Mouse (Mus musculus) neural tube, embryonic 14.5 days (tissue): ENCODE measurements around the gene Zbtb17. TPM values are rescaled to one million over a fixed set of nuclear protein-coding genes. Genes with fewer than 3 reads are reported as not detected.

Experiments
- ATAC-seq: fragments of 200-750 bp; cut with Nextera tagmentation; 2 replicates; pipeline ENCODE4 v1.8.0; 2017; ENCODE audit warnings: low read depth, mild to moderate bottlenecking, moderate TSS enrichment, moderate library complexity
- H3K27ac ChIP-seq: fragments of 300-500 bp; sonication (generic); 2 replicates; pipeline ENCODE4 v1.5.1; 2014; ENCODE audit warnings: low read depth, mild to moderate bottlenecking, control low read depth, low read length, moderate library complexity, mixed read lengths
- H3K27me3 ChIP-seq: fragments of 300-500 bp; sonication (generic); 2 replicates; pipeline ENCODE4 v1.6.1; 2014; ENCODE audit warnings: low read length; ENCODE audit not compliant: control insufficient read depth, insufficient read depth
- H3K36me3 ChIP-seq: fragments of 300-500 bp; sonication (generic); 2 replicates; pipeline ENCODE4 v1.6.1; 2014; ENCODE audit warnings: low read length, mixed read lengths; ENCODE audit not compliant: control insufficient read depth, insufficient read depth
- H3K4me1 ChIP-seq: fragments of 300-500 bp; sonication (generic); 2 replicates; pipeline ENCODE4 v1.6.1; 2014; ENCODE audit warnings: low read length; ENCODE audit not compliant: control insufficient read depth, insufficient read depth
- H3K4me2 ChIP-seq: fragments of 300-500 bp; sonication (generic); 2 replicates; pipeline ENCODE4 v1.6.1; 2014; ENCODE audit warnings: mild to moderate bottlenecking, low read depth, low read length, control low read depth
- H3K4me3 ChIP-seq: fragments of 300-500 bp; sonication (generic); 2 replicates; pipeline ENCODE4 v1.5.1; 2014; ENCODE audit warnings: low read depth, low read length, control low read depth, mixed read lengths
- H3K9ac ChIP-seq: fragments of 300-500 bp; sonication (generic); replicated peaks from 2 replicates; pipeline ENCODE4 v1.6.1; 2014; ENCODE audit warnings: low read depth, mild to moderate bottlenecking, control low read depth, low read length, mixed read lengths
- H3K9me3 ChIP-seq: fragments of 300-500 bp; sonication (generic); 2 replicates; pipeline ENCODE4 v1.6.1; 2016; ENCODE audit warnings: low read length; ENCODE audit not compliant: control insufficient read depth
- WGBS: fragments of 180-500 bp; shearing (Covaris S2); extraction: QIAGEN DNeasy Blood & Tissue Kit; methylation state at CpG from one replicate; pipeline ENCODE4 v1.1.7; 2014; 5-methylcytosine and 5-hydroxymethylcytosine counted together
- polyA plus RNA-seq: library from polyadenylated mRNA; unstranded; fragments of >200 nt; fragmentation: Nextera tagmentation; extraction: Ambion mirVana; gene quantifications from 2 replicates; pipeline ENCODE4 v1.2.1, GENCODE M21; 2014

Zbtb17 gene
- polyA plus RNA-seq, 1 experiment from 2014 or later, result 32.2 TPM

GRCm38 (mm10) chr4:141514179-141514641, 69.8 kb downstream of the Zbtb17 start:
- H3K9ac ChIP-seq, result no peak overlapping the region
- no peaks in the 10 kb centered on the region for H3K27me3 ChIP-seq
- ATAC-seq, result no peak
- no peak overlapping the region for H3K27ac ChIP-seq
- H3K9me3 ChIP-seq, result no peaks in the 10 kb centered on the region
- no peak overlapping the region for H3K4me2 ChIP-seq
- peaks cover 22% of the 10 kb centered on the region; the same call in 1 of the 2 replicates for H3K36me3 ChIP-seq
- 49% methylated on average over 12 of the region's 12 CpGs for WGBS
- no peak overlapping the region for H3K4me3 ChIP-seq
- H3K4me1 ChIP-seq, result no peaks in the 10 kb centered on the region

Other genes with a start within 250 kb of the Zbtb17 start
- 8.5 and 9.2 TPM in 2 replicates for gene Rsg1, start 230.7 kb upstream of the Zbtb17 start, polyA plus RNA-seq
- 0.68 and 1.6 TPM in 2 replicates for gene Arhgef19, start 205.2 kb upstream of the Zbtb17 start, polyA plus RNA-seq
- gene Epha2, start 143.4 kb upstream of the Zbtb17 start, polyA plus RNA-seq, result 0.21 and 0.52 TPM in 2 replicates
- gene Fam131c, start 76.4 kb upstream of the Zbtb17 start, polyA plus RNA-seq, result 28.8 and 47.7 TPM in 2 replicates
- gene Clcnka, start 45.9 kb upstream of the Zbtb17 start, polyA plus RNA-seq, result 0.33 TPM in 1 of 2 replicates, not detected in the other
- gene Clcnkb, start 28.6 kb upstream of the Zbtb17 start, polyA plus RNA-seq, result not detected in 2 replicates
- gene Hspb7, start 23.9 kb upstream of the Zbtb17 start, polyA plus RNA-seq, result 0.12 TPM in 1 of 2 replicates, not detected in the other
- gene Srarp, start 8.5 kb upstream of the Zbtb17 start, polyA plus RNA-seq, result 0.39 TPM in 1 of 2 replicates, not detected in the other
- 21.7 and 23.9 TPM in 2 replicates for gene Spen, start 93.9 kb downstream of the Zbtb17 start, polyA plus RNA-seq
- 29.1 and 32.9 TPM in 2 replicates for gene Fblim1, start 161.4 kb downstream of the Zbtb17 start, polyA plus RNA-seq
- gene Tmem82, start 174.0 kb downstream of the Zbtb17 start, polyA plus RNA-seq, result 0.12 and 0.26 TPM in 2 replicates
- not detected in 2 replicates for gene Slc25a34, start 179.2 kb downstream of the Zbtb17 start, polyA plus RNA-seq
- 5.3 and 6.5 TPM in 2 replicates for gene Plekhm2, start 220.2 kb downstream of the Zbtb17 start, polyA plus RNA-seq
- 0.82 and 0.83 TPM in 2 replicates for gene Rsc1a1, start 240.9 kb downstream of the Zbtb17 start, polyA plus RNA-seq